Mouse (Mus musculus) adrenal gland, adult 2 months (tissue): ENCODE results near the gene Zfp612. TPM values are rescaled to one million over a fixed set of nuclear protein-coding genes. Genes with fewer than 3 reads are reported as not detected.
"Not testable (repeated sequence)": the region's sequence is repeated elsewhere in the genome, so short reads cannot be mapped to it uniquely, and the experiment has no call there.

ENCODE experiments used
- DNase-seq: peaks from one replicate; pipeline ENCODE4 v3.0.0; 2021
- long read RNA-seq: library from polyadenylated mRNA; stranded (forward); transcript quantifications from one replicate; pipeline ENCODE4 v2.0.0, GENCODE M21; 2021
- polyA plus RNA-seq: library from polyadenylated mRNA; depleted of rRNA; stranded (reverse); fragments of >200 nt; gene quantifications from 2 replicates; pipeline ENCODE4 v1.2.3, GENCODE M21; 2012; rRNA removed
- total RNA-seq, 2 experiments: library from RNA; stranded (reverse); gene quantifications; 2 replicates each; pipeline ENCODE4 v1.2.3; 2021

The Zfp612 gene
- 1 to 10 TPM; 7.4 to 8.9 TPM for total RNA-seq
- 1.5 and 1.8 TPM in 2 replicates for polyA plus RNA-seq
- long read RNA-seq, partial matches to known transcripts, result 0 of 2 reads
- long read RNA-seq, other reads (novel, unspliced or antisense), result 2 of 2 reads

- DNase-seq, result peak; percentile 79
Observed at GRCm38 (mm10) chr8:110079282-110080221, at the start of gene Zfp612. Gene Zfp612 (plus strand): TSS chr8:110079746.

DNA sequence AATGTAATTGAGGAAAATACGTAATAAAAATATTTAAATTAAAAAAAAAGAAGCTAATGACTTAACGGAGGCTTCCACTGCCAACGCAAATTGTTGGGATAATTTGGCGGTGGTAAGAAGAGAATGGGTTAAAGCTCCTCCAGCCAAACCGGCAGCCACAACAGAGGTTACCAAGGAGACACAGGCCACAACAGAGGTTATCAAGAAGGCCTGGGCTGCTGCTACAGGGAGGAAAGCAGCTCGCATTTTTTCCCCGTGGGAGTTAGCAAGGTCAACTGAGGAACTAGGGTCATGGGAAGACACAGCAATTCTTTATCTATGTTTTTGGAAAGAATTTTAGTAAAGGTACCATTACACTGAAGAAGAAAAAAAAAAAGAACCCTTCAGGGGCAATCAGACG, 45.8 kb upstream of the Zfp612 start:
- DNase-seq, result not testable (repeated sequence)

DNA sequence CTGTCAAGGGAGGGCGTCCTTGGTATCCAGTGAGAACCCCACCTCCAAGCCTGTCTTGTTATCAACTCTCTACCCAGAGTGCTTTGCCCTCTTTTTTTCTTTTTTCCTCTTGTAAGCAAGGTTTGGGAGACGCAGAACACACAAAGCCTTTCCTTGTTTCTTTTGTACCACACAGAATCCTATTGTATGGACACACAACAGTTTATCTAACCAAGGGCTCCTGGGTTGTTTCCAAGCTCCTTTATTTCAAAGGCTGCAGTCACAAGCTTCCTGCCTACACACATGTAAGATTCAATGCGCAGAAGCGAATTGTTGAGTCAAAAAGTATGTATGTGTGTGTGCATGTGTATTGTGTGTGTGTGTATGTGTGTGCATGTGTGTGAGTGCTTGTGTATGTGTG, 45.2 kb upstream of the Zfp612 start:
- DNase-seq, result no peak

- no peak for DNase-seq
Observed at GRCm38 (mm10) chr8:110036156-110036555, 43.4 kb upstream of the Zfp612 start.

GRCm38 (mm10) chr8:110039216-110039615, 40.3 kb upstream of the Zfp612 start:
- DNase-seq, result no peak

- no peak for DNase-seq
Observed at GRCm38 (mm10) chr8:110039659-110040058, 39.9 kb upstream of the Zfp612 start, which contains the start of gene Chst4. Gene Chst4 (minus strand): TSS chr8:110039740.

- no peak for DNase-seq
Observed at GRCm38 (mm10) chr8:110040509-110040908, 39.0 kb upstream of the Zfp612 start.

DNA sequence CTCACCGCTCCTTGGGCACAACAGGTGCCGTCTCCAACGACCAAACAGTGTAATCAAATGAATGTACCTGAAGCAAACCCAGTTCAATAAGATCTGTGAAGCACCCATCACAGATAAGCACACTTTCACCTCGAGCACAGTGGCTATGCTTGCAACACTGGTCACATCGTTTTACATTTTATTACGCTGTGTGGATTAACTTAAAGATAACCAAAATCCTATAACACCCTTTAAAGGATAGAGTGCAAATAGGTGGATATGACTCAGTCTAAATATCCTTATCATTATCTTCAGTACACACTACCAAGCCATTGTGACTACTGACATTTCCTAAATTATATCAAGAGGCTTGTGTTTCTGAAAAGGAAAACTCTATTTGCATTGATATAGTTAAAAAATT, 28.3 kb upstream of the Zfp612 start:
- DNase-seq, result no peak

GRCm38 (mm10) chr8:110058207-110058606, 21.3 kb upstream of the Zfp612 start:
- no peak for DNase-seq

DNA sequence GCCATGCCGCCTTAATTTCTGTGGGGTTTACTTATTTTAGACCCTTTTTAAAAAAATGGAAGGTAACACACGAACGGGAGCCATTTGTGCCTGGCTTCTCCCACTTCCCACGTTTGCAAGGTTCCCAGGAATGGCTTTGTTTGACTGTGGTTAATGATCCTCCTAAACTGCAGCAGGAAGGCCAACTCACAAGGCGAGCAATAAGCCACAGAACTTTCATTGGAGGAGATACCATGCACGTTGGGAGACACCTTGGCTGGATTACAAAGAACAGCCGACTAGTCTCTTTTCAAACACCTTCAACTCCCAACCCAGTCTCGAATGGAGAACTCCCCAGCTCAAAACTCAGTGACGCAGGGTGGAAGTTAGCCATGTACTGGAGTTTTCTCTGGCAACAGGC, 15.4 kb upstream of the Zfp612 start:
- DNase-seq, result no peak

DNA sequence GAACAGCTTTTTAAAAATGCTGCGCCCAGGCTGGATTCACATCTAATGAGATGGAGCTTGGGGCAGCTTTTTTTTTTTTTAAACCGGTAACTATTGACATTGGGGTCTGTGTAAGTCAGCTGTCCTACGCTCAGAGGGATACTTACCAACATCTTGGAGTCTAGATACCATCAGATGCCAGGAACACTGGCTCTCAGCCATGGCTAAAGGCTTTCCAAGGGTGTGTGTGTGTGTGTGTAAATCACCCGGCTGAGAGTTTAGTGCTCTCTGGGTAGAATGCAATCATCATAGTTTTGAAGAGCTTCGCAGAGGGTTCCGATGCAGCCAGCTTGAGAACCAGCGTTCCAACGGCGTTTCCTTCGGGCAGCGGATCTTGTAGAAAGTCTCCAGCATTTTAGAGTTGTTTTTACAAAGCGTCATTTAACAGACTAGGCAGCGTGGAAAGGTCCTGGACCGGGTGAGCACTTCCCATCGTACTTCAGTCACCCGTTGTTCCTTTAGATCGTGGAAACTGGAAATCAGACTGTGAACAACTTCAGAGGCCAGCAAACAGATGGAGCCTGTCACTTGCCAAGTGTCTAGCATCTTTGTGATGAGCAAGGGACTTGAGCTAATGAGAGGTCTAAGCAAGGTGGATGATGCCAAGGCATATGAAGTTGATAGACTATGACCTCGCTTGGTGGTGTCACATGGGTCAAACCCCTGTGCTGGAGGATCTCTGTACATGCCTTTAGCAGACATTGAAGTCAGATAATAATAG, 14.8 kb upstream of the Zfp612 start:
- DNase-seq, result no peak

GRCm38 (mm10) chr8:110065676-110066075, 13.9 kb upstream of the Zfp612 start:
- DNase-seq, result no peak

- peak; percentile 13 for DNase-seq
Observed at GRCm38 (mm10) chr8:110069706-110070105, 9.8 kb upstream of the Zfp612 start.

DNA sequence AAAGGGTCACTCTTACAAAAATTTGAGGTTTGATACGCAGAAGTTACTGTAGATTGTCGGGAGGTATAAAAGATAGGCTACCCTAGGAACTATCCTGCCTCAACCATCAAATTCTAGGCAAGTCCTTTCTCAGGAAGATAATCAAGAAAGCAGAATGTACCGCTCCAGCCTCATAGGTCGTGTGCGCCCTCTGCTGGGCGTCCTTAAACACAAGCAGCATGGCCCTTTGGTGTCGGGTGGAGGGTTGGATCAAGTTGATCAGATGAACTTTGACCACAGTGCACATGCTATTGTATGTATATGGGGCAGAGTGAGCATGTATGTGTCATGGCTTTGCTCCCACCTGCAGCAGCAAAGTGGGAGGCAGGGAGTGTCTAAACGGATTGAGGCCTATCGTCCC, 7.9 kb upstream of the Zfp612 start:
- peak; percentile 54 for DNase-seq

- no peak for DNase-seq
Observed at GRCm38 (mm10) chr8:110074496-110074895, 5.0 kb upstream of the Zfp612 start.

GRCm38 (mm10) chr8:110082416-110083105, 3.0 kb downstream of the Zfp612 start:
- DNase-seq, result no peak

GRCm38 (mm10) chr8:110091869-110092268, 12.3 kb downstream of the Zfp612 start:
- DNase-seq, result peak; percentile 17

DNA sequence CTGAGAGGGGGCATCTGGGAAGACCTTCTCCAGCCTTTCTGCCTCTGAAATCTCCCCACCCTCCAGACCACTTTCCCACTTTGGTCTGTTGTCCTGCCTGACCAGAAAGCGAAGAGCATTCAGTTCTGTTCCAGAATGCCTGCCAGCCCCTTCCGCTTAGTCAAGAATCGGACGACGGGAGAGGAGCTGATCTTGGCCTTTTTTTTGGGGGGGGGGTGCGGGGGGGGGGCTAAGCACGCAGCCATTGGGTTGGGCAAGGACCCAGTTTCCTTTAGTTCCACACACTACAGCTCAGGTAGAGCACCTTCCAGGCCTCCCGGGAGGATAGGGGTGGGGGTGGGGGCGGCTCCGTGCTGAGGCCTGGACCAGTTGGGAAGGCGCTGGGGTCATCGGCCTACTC, 21.4 kb downstream of the Zfp612 start, which contains the start of gene Gm21964:
Gene Gm21964, plus strand, starts transcription at position 301 of the 400 bp plus-strand sequence.
- no peak for DNase-seq

DNA sequence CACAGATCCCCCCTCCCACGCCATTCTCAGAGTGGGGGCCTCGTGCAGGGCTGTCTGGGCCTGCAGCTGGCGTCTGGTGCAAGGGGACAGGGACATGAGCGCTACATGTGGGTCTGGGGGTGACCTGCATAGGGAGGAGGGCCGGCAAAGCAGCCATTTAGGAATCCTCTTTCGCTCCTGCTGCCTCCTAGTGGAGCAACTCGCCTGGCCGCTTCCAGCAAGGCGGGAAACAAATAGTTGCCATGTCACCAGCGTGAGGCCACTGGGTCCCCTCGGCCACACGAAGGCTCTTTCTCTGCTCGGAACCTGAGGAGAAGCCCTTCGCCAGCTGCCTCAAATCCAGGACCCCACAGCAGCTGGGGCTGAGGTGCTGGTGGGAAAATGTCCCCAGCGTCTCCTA, 22.1 kb downstream of the Zfp612 start:
- no peak for DNase-seq

- DNase-seq, result no peak
Observed at GRCm38 (mm10) chr8:110102653-110103052, 23.1 kb downstream of the Zfp612 start, which contains the start of gene Gm17720. Gene Gm17720 (minus strand): TSS chr8:110102753.

DNA sequence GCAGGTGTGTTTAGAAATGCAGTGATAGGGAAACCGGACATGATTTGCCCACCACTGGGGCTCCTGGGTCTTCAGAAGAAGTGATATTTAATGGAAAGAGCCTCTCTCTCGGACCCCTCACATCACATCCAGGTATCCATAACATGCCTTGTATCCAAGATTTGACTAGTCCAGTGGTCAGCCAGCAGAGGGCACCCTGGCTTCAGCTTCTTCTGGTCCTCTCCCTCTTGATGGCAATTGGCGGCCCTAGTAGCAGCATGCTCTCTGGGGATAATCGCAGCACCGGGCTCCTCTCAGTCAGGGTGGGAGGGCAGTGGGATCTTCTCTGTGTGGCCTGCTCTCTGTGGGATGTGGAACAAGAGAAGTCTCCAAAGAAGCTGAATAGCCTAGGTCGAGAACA, 40.2 kb downstream of the Zfp612 start:
- peak; percentile 11 for DNase-seq

GRCm38 (mm10) chr8:110130537-110130936, 51.0 kb downstream of the Zfp612 start:
- DNase-seq, result peak; percentile 70
